Mouse (Mus musculus) kidney, postnatal 25 days (tissue): Measurements from ENCODE around the gene Prrt2.

ENCODE experiments used
- DNase-seq, 2 experiments: peaks; one replicate each; pipeline ENCODE4 v3.0.0; 2021; ENCODE audit warnings: mixed read lengths in 2 of 2

Gene Prrt2

GRCm38 (mm10) chr7:126999568-126999967 is 21.4 kb downstream of the Prrt2 start:
- DNase-seq = no peak

GRCm38 (mm10) chr7:126996449-126996848 is 24.6 kb downstream of the Prrt2 start:
- peak in 1 of 2 experiments; percentile 34 for DNase-seq

GRCm38 (mm10) chr7:126988816-126989215 is 32.2 kb downstream of the Prrt2 start:
- DNase-seq = no peak

- DNase-seq = peak; percentile 75 to 86
These were observed 34.7 kb downstream of the Prrt2 start for GRCm38 (mm10) chr7:126986319-126986718.

- no peak for DNase-seq
These were observed 36.2 kb downstream of the Prrt2 start for GRCm38 (mm10) chr7:126984667-126985444.

GRCm38 (mm10) chr7:126983113-126983512 is 37.9 kb downstream of the Prrt2 start:
- no peak for DNase-seq

- no peak for DNase-seq
These were observed 39.0 kb downstream of the Prrt2 start for GRCm38 (mm10) chr7:126982054-126982453.

GRCm38 (mm10) chr7:126981601-126982000 is 39.4 kb downstream of the Prrt2 start:
- DNase-seq = no peak

- no peak for DNase-seq
These were observed 42.2 kb downstream of the Prrt2 start for GRCm38 (mm10) chr7:126978841-126979240.

GRCm38 (mm10) chr7:126976878-126977459 is 44.0 kb downstream of the Prrt2 start:
- DNase-seq = no peak

GRCm38 (mm10) chr7:126975950-126976866 is 44.8 kb downstream of the Prrt2 start, which contains the start of gene Cdiptos:
Gene Cdiptos, minus strand, starts transcription at chr7:126976098.
- DNase-seq = peak; percentile 97 to 99

GRCm38 (mm10) chr7:126975893-126975949 is 45.3 kb downstream of the Prrt2 start, which contains the start of gene Cdipt:
Gene Cdipt, plus strand, starts transcription at chr7:126975914.
- DNase-seq = no peak

- no peak for DNase-seq
These were observed 45.5 kb downstream of the Prrt2 start for GRCm38 (mm10) chr7:126975493-126975892.
